9 mouse cellular contexts compared by ENCODE assay signal in genomic region chr9:74904866-74905508, GRCm38 (mm10). TPM values are rescaled to one million over a fixed set of nuclear protein-coding genes. Genes with fewer than 3 reads are reported as not detected.
DNase-seq lines count a peak whose midpoint lies in the region; ATAC-seq and TF ChIP-seq lines count a peak whose summit lies in the region.
"Had no signal": no experiment of that assay in that cellular context is flagged by ENCODE, and none has a peak within 500 bp of the region (broad histone marks: within the 10 kb centered on the region; RNA-seq: fewer than 3 reads in every experiment).

No protein-coding gene starts in this region.

- 0 out of 2 replicates have a peak, but pooled peaks have one; percentile 17 for TF ChIP-seq EP300 in lung, postnatal 0 days (IDR thresholded peaks at IDR 0.05)

- no peaks in the 10 kb centered on the region for H3K36me3 ChIP-seq in forebrain, embryonic 16.5 days (ENCODE audit: control insufficient read depth, insufficient read depth)
- H3K36me3 ChIP-seq in hindbrain, embryonic 12.5 days: no peaks in the 10 kb centered on the region
- no peaks in the 10 kb centered on the region for H3K36me3 ChIP-seq in lung, postnatal 0 days (ENCODE audit: insufficient read depth, low read length)
- H3K36me3 ChIP-seq: lung, embryonic 15.5 days had no signal

- H3K4me1 ChIP-seq in forebrain, embryonic 16.5 days (replicated peaks; ENCODE audit: control insufficient read depth, insufficient read depth, low read length): 0 out of 2 replicates have a peak, but pooled peaks cover 3% of the 10 kb centered on the region
- no peaks in the 10 kb centered on the region for H3K4me1 ChIP-seq in hindbrain, embryonic 12.5 days
- H3K4me1 ChIP-seq in lung, postnatal 0 days (ENCODE audit: insufficient read depth, low read depth, low read length): no peaks in the 10 kb centered on the region

- peak; percentile 15; the same call in 1 of the 2 replicates for ATAC-seq in cerebellum, adult (ENCODE audit: insufficient number of reproducible peaks, low FRiP score, low TSS enrichment)
- peak; percentile 81 for ATAC-seq in forebrain, embryonic 16.5 days
- ATAC-seq in hindbrain, embryonic 12.5 days (ENCODE audit: low FRiP score): peak; percentile 52
- ATAC-seq in lung, postnatal 0 days: no peak
- ATAC-seq in erythroid progenitor cell, adult 5-6 weeks (replicated peaks; ENCODE audit: low FRiP score, poor library complexity, severe bottlenecking): no peak

- DNase-seq in Muller cell, postnatal 12 days (ENCODE audit: inconsistent ontology term): peak; percentile 68
- DNase-seq in layer of hippocampus, adult 8-10 months (ENCODE audit: low spot score in 2 of 2): peak; percentile 35 to 64
- DNase-seq in lung, postnatal 0 days (ENCODE audit: low spot score): peak; percentile 84
- DNase-seq in retina, postnatal 1 day: peak; percentile 88

- H3K9me3 ChIP-seq in forebrain, embryonic 16.5 days (ENCODE audit: control insufficient read depth, low read length): no peaks in the 10 kb centered on the region
- no peaks in the 10 kb centered on the region for H3K9me3 ChIP-seq in hindbrain, embryonic 12.5 days (replicated peaks)
- no peaks in the 10 kb centered on the region for H3K9me3 ChIP-seq in lung, postnatal 0 days (ENCODE audit: low read length)
- H3K9me3 ChIP-seq: lung, embryonic 15.5 days had no signal

- H3K27ac ChIP-seq in forebrain, embryonic 16.5 days (ENCODE audit: low read length): no peak overlapping the region
- no peak overlapping the region for H3K27ac ChIP-seq in hindbrain, embryonic 12.5 days
- no peak overlapping the region for H3K27ac ChIP-seq in lung, postnatal 0 days (ENCODE audit: low read length)
- H3K27ac ChIP-seq: lung, embryonic 15.5 days had no signal

- peak; percentile 90 for TF ChIP-seq CTCF in lung, postnatal 0 days (IDR thresholded peaks at IDR 0.05)

- no peaks in the 10 kb centered on the region for H3K27me3 ChIP-seq in forebrain, embryonic 16.5 days (replicated peaks; ENCODE audit: control insufficient read depth, insufficient read depth, low read length)
- no peaks in the 10 kb centered on the region for H3K27me3 ChIP-seq in hindbrain, embryonic 12.5 days
- H3K27me3 ChIP-seq in lung, postnatal 0 days (replicated peaks; ENCODE audit: insufficient read depth, low read length): no peaks in the 10 kb centered on the region
- H3K27me3 ChIP-seq: lung, embryonic 15.5 days had no signal

- no peak overlapping the region for H3K4me2 ChIP-seq in forebrain, embryonic 16.5 days (ENCODE audit: low read length)
- H3K4me2 ChIP-seq in hindbrain, embryonic 12.5 days (replicated peaks): no peak overlapping the region
- no peak overlapping the region for H3K4me2 ChIP-seq in lung, postnatal 0 days (replicated peaks; ENCODE audit: low read depth, low read length)
- H3K4me2 ChIP-seq: lung, embryonic 15.5 days had no signal

- H3K9ac ChIP-seq in forebrain, embryonic 16.5 days (replicated peaks; ENCODE audit: low read depth, low read length): no peak overlapping the region
- no peak overlapping the region for H3K9ac ChIP-seq in hindbrain, embryonic 12.5 days
- no peak overlapping the region for H3K9ac ChIP-seq in lung, postnatal 0 days (replicated peaks; ENCODE audit: low read depth)
- H3K9ac ChIP-seq: lung, embryonic 15.5 days had no signal

- 11% methylated on average over 7 of the region's 7 CpGs for WGBS in forebrain, embryonic 16.5 days
- WGBS in hindbrain, embryonic 12.5 days: 23% methylated on average over 7 of the region's 7 CpGs
- 6% methylated on average over 7 of the region's 7 CpGs for WGBS in lung, postnatal 0 days

- no peak overlapping the region for H3K4me3 ChIP-seq in forebrain, embryonic 16.5 days (replicated peaks; ENCODE audit: low read length)
- no peak overlapping the region for H3K4me3 ChIP-seq in hindbrain, embryonic 12.5 days
- H3K4me3 ChIP-seq in lung, postnatal 0 days (ENCODE audit: low read depth, low read length): no peak overlapping the region
- H3K4me3 ChIP-seq: lung, embryonic 15.5 days had no signal

RNA-seq across cellular contexts. Expression of gene Onecut1, which starts 43.3 kb away (rescaled TPM):
- polyA plus RNA-seq in forebrain, embryonic 16.5 days (2015; fragmentation: Nextera tagmentation; extraction: Ambion mirVana): 0.51 and 0.80 TPM in 2 replicates
- polyA plus RNA-seq in hindbrain, embryonic 12.5 days (2016; fragmentation: Nextera tagmentation; extraction: Ambion mirVana): 9.3 and 11.7 TPM in 2 replicates
- 1 to 10 TPM in 2 of 4 experiments, under 1 TPM in 2; 0.41 to 1.5 (median 0.73) TPM for total RNA-seq in layer of hippocampus, adult 8-10 months (2022)
- polyA plus RNA-seq in lung, postnatal 0 days (2015; fragmentation: Nextera tagmentation; extraction: Ambion mirVana): not detected in 2 replicates
- total RNA-seq in erythroid progenitor cell, adult 5-6 weeks (2015; ENCODE audit: low replicate concordance): not detected in 2 replicates
- total RNA-seq in erythroid progenitor cell, adult 5-6 weeks (2017; ENCODE audit: low replicate concordance): not detected in 2 replicates
- polyA plus RNA-seq: lung, embryonic 15.5 days had no signal

RNA-seq across cellular contexts. Expression of gene Fam214a, which starts 47.7 kb away (rescaled TPM):
- polyA plus RNA-seq in forebrain, embryonic 16.5 days (2015; fragmentation: Nextera tagmentation; extraction: Ambion mirVana): 30.1 and 32.0 TPM in 2 replicates
- polyA plus RNA-seq in hindbrain, embryonic 12.5 days (2016; fragmentation: Nextera tagmentation; extraction: Ambion mirVana): 26.8 and 30.9 TPM in 2 replicates
- 10 to 100 TPM; 41.4 to 54.5 (median 46.0) TPM for total RNA-seq in layer of hippocampus, adult 8-10 months (2022)
- 10.5 and 12.8 TPM in 2 replicates for polyA plus RNA-seq in lung, postnatal 0 days (2015; fragmentation: Nextera tagmentation; extraction: Ambion mirVana)
- 4.6 and 4.7 TPM in 2 replicates for total RNA-seq in erythroid progenitor cell, adult 5-6 weeks (2015; ENCODE audit: low replicate concordance)
- 1.0 and 2.3 TPM in 2 replicates for total RNA-seq in erythroid progenitor cell, adult 5-6 weeks (2017; ENCODE audit: low replicate concordance)

Comparison
In these comparisons a context has a peak if more than half of its experiments do, and no peak if none do; other contexts are left out.
1. ATAC-seq: peak in cerebellum, adult (single experiment), forebrain, embryonic 16.5 days (single experiment) and hindbrain, embryonic 12.5 days (single experiment); none in lung, postnatal 0 days (single experiment) and erythroid progenitor cell, adult 5-6 weeks (single experiment).
2. Peak in every context shown above with its lines, with median percentiles within 50 percentile points of each other: DNase-seq.